Mouse (Mus musculus) left cerebral cortex, adult 8-10 months (tissue): Measurements from ENCODE around the gene Gm7030. TPM values are rescaled to one million over a fixed set of nuclear protein-coding genes. Genes with fewer than 3 reads are reported as not detected.
"Not testable (repeated sequence)": the region's sequence is repeated elsewhere in the genome, so short reads cannot be mapped to it uniquely, and the experiment has no call there.

Experiments
- DNase-seq, 2 experiments: peaks; one replicate each; pipeline ENCODE4 v3.0.0; 2022; ENCODE audit warnings: low spot score in 2 of 2
- total RNA-seq, 4 experiments: library from RNA; stranded (reverse); gene quantifications; 2 replicates each; pipeline ENCODE4 v1.2.4; 2022

The Gm7030 gene
- total RNA-seq, 4 experiments from 2014 or later: 0.43 TPM; not detected in 3

- not testable (repeated sequence) for DNase-seq
These were observed 46.5 kb downstream of the Gm7030 start for GRCm38 (mm10) chr17:36082519-36083232.

- DNase-seq: not testable (repeated sequence)
These were observed 47.3 kb downstream of the Gm7030 start for GRCm38 (mm10) chr17:36081901-36082300.

GRCm38 (mm10) chr17:36060829-36061228 lies 68.4 kb downstream of the Gm7030 start:
- peak in 1 of 2 experiments; percentile 62 for DNase-seq

Other genes starting within 250 kb of the Gm7030 start
- gene Dhx16, start 249.6 kb downstream of the Gm7030 start, total RNA-seq: 10 to 100 TPM; 28.1 to 30.6 (median 29.0) TPM
- 10 to 100 TPM; 40.3 to 63.3 (median 51.9) TPM for gene 2310061I04Rik, start 232.0 kb downstream of the Gm7030 start, total RNA-seq
- gene Atat1, start 219.3 kb downstream of the Gm7030 start, total RNA-seq: 10 to 100 TPM; 52.5 to 57.0 (median 53.1) TPM
- 10 to 100 TPM; 42.6 to 48.7 (median 47.6) TPM for gene Mrps18b, start 213.0 kb downstream of the Gm7030 start, total RNA-seq
- gene Ppp1r10, start 213.0 kb downstream of the Gm7030 start, total RNA-seq: 10 to 100 TPM; 61.5 to 70.4 (median 63.2) TPM
- gene Abcf1, start 159.7 kb downstream of the Gm7030 start, total RNA-seq: 10 to 100 TPM; 60.6 to 75.4 (median 65.0) TPM
- gene Gnl1, start 149.6 kb downstream of the Gm7030 start, total RNA-seq: 100 to 1,000 TPM; 180 to 196 (median 184) TPM
- 10 to 100 TPM; 35.3 to 44.5 (median 38.4) TPM for gene Prr3, start 149.2 kb downstream of the Gm7030 start, total RNA-seq
- 1 to 10 TPM; 1.1 to 3.3 (median 1.6) TPM for gene H2-T24, start 108.9 kb downstream of the Gm7030 start, total RNA-seq
- gene H2-T23, start 96.6 kb downstream of the Gm7030 start, total RNA-seq: 10 to 100 TPM; 15.9 to 25.5 (median 21.3) TPM
- gene H2-T22, start 86.7 kb downstream of the Gm7030 start, total RNA-seq: 10 to 100 TPM; 17.7 to 21.2 (median 18.6) TPM
- not detected for gene Gm6034, start 86.5 kb downstream of the Gm7030 start, total RNA-seq
- gene Gm11127, start 71.1 kb downstream of the Gm7030 start, total RNA-seq: 1 to 10 TPM in 3 of 4 experiments, under 1 TPM in 1; 0.72 to 3.4 (median 2.0) TPM
- under 1 TPM in 2 of 4 experiments, not detected in 2; 0.23 to 0.52 TPM for gene Gm19684, start 7.7 kb downstream of the Gm7030 start, total RNA-seq
- not detected for gene Gm8909, start 39.1 kb upstream of the Gm7030 start, total RNA-seq
- gene H2-T3, start 60.9 kb upstream of the Gm7030 start, total RNA-seq: not detected
- 10 to 100 TPM; 34.6 to 47.5 (median 38.3) TPM for gene Rpp21, start 128.6 kb upstream of the Gm7030 start, total RNA-seq
- gene Trim39, start 142.8 kb upstream of the Gm7030 start, total RNA-seq: 10 to 100 TPM; 20.6 to 24.7 (median 23.3) TPM
- not detected for gene H2-M10.2, start 157.1 kb upstream of the Gm7030 start, total RNA-seq
- not detected for gene H2-M10.1, start 196.7 kb upstream of the Gm7030 start, total RNA-seq
- gene H2-M10.3, start 239.0 kb upstream of the Gm7030 start, total RNA-seq: not detected